Mouse (Mus musculus) brown adipose tissue, adult 24 weeks (tissue): ENCODE results near the gene Tmem238l. TPM values are rescaled to one million over a fixed set of nuclear protein-coding genes. Genes with fewer than 3 reads are reported as not detected.

Source experiments
- H3K27ac ChIP-seq: fragments of 200-500 bp; replicated peaks from 2 replicates; pipeline ENCODE4 v1.5.1; 2012; ENCODE audit warnings: low read depth, mild to moderate bottlenecking, low read length
- H3K4me1 ChIP-seq: fragments of 200-500 bp; 2 replicates; pipeline ENCODE4 v1.6.1; 2012; ENCODE audit warnings: low read length, mixed read lengths; ENCODE audit not compliant: control insufficient read depth, insufficient read depth, insufficient read length
- H3K4me3 ChIP-seq: fragments of 200-500 bp; 2 replicates; pipeline ENCODE4 v1.5.1; 2012; ENCODE audit warnings: low read depth, mild to moderate bottlenecking, low read length, moderate library complexity; ENCODE audit not compliant: insufficient read depth
- polyA plus RNA-seq: library from polyadenylated mRNA; stranded (reverse); fragments of >200 nt; gene quantifications from 2 replicates; pipeline ENCODE4 v1.2.4, GENCODE M21; 2012; ENCODE audit not compliant: missing spikeins, insufficient read depth, insufficient read length

Tmem238l gene
- polyA plus RNA-seq, result not detected in 2 replicates

DNA sequence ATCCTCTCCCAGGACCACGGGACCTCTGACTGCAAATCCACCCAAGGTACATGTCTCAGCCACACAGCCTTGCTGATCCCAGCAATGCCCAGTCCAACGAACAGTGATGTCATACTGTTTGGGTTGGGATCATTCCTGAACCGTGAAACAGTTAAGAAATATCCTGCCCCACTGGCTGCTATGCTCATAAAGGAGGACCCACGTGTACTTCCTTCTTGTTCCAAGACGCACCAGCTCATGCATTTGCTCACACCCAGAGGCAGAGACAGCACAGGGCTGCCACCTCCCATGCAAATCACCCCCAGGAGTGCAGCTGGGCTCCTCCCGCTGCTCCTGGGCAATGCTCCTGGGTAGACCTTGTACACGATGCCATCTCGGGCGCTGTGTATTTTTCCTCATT, at the start of gene Tmem238l:
Gene Tmem238l (plus strand): TSS at position 336 of the 400 bp plus-strand sequence.
- no peak within 1 kb of the TSS for H3K27ac ChIP-seq
- H3K4me1 ChIP-seq, result no peaks in the 10 kb centered on the region

DNA sequence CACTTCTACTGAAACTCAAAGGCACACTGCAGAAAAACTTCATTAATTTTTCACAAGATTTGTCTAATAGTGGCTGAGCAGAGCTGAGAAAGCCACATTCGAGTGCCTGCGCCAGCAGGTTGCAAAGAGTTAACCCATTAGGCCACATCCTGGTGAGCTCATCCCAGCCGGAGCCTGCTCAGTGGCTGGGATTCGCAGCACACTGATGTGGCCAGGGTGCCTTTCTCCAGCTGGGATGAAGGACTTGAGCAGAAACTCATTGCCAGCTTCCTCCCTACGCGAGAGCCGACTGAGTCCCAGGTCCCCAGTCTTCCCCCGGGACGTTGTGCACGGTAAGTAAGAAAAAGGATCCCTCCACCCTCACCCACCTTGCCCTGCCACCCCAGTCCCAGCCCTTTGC, 44.6 kb upstream of the Tmem238l start, which contains the start of gene Pirt:
Gene Pirt (plus strand): TSS at position 171 of the 400 bp plus-strand sequence.
- H3K27ac ChIP-seq, result no peak within 1 kb of the TSS
- no peaks in the 10 kb centered on the region for H3K4me1 ChIP-seq
- H3K4me3 ChIP-seq, result no peak within 1 kb of the TSS

More for the DNA sequence above, at the start of gene Tmem238l:
- no peak within 1 kb of the TSS for H3K4me3 ChIP-seq

DNA sequence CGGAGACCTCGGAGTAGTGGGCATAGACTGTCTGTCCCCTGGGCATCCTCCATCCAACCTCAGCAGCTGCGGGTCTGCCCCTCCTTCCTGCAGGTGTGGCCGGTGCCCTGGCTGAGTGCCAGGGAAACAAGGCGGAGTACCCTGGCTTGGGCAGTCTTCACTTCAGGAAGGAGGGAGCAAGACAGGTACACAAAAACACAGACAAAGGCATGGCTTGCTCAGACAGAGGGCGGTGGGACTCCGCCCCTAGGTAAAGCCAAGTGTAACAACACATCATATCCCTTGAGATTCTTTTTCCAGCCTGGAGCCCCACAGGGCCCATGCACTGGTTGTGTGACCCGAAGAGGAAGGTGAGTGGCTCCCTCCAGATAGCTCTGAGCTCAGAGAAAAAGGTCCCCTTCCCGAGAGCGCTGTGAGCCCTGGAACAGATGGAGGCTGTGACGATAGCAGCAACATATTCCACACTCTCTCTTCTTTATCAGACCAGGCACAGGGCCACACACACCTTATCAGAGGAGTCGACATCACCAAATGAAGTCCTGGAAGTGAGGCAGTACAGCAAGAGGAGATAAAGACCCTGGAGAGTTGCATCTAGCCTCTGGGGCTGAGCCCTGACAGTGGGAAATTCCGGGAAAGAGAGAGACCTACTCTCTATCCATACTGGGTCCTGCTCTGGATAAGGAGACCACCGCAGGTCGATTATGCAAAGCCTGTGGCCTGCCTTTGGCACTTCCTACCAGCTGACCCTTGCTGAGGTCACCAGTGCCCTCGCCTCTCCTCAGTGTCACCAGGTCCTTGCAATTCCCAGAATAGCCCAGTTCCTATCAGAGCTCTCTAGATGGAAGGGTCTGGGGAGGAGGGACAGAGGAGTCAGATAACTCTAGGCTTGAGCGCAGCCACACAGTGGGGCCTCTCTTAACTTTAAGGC, 43.6 kb upstream of the Tmem238l start:
- H3K4me3 ChIP-seq, result no peak overlapping the region
- H3K4me1 ChIP-seq, result no peaks in the 10 kb centered on the region
- no peak overlapping the region for H3K27ac ChIP-seq

DNA sequence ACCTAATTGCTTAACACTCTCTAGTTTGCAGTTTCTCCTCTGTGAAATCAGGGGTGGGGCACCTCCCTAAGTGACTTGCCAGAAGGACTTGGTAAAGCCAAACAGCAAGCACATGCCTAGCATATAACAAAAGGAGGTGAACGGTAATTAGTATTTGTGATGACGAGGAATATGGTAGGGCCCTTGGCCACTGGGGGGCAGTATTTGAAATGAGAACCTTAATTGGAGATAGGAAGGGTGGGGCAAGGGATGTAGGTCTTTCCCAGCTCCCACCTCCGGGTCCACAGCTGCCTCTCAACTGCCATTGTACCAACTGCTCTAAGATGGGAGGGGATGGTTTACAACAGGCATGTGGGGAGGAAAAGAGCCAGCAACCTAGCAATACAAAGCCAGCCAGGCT, 42.2 kb upstream of the Tmem238l start:
- H3K27ac ChIP-seq, result no peak overlapping the region
- H3K4me3 ChIP-seq, result no peak overlapping the region
- no peaks in the 10 kb centered on the region for H3K4me1 ChIP-seq

DNA sequence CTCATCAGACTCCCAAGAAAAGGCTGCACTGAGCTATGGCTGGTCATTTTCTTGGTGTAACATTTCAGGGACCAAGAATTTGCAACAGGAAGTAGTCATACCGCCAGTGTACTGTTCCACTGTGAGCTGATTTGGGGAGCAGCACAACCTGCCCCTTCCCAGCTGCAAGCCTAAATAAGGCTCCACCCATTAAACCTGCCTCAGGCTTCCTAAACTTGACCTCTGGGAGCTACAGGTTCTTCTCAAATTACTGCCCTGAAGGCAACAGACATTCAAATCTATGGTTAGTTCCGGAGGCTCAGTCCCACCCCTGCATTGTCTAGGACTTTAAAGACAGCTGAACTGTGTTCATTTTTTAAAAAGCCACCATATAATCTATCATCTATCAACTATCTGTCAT, 36.4 kb upstream of the Tmem238l start:
- no peak overlapping the region for H3K4me3 ChIP-seq
- no peak overlapping the region for H3K27ac ChIP-seq
- H3K4me1 ChIP-seq, result no peaks in the 10 kb centered on the region

DNA sequence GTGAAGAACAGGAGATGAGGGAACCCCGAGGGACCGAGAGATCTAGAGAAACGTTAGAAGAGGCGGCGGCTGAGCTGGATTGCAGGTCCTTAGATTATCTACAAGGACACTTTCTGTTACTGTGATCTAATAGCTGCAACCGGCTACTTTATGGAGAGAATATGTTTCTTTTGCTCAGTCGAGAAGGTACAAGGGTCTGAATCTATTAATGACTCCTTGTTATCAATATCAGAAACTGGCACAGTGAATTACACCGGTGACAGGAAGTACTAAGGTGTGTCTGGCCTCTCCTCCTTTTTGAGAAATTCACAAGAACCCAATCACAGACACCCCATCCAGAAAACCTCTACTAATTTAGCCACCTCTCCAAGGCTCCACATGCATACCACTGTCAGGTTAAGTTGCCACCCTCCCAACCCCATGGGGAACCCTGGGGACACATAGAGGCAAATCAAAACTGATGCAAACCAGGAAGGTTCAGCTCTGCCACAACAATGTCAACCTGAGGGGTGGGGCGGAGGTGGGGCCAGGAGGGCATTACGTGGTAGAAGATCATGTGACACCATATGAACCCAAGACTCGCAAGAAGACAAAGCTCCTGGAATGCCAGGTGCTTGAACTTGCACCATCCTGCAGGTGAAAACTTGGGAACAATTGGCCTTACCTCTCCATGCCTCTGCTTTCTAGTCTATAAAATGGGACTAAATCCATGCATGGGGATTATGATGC, 32.2 kb upstream of the Tmem238l start:
- Histone ChIP-seq H3K4me3 (no peak overlapping the region), H3K27ac (no peak overlapping the region), H3K4me1 (no peaks in the 10 kb centered on the region)

DNA sequence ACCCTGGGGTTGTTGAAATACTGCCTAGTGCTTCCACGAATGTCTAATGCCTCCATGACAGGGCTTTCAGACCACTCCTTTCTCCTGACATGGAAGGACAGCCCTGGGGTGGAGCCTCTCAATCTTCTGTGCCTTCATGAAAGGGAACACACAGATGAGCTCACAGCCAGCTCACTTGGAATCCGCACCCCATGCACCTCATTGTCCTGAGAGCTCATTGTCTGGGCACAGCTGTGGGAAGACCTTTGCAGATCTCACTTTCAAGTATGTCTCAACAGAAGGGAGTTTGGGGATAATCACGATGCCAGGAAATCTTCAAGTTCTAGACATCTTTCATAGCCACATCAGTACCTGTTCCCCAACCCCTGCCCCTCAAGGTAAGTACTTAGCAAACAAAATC, 28.1 kb upstream of the Tmem238l start:
- Histone ChIP-seq H3K4me3 (no peak overlapping the region), H3K4me1 (no peaks in the 10 kb centered on the region), H3K27ac (no peak overlapping the region)

DNA sequence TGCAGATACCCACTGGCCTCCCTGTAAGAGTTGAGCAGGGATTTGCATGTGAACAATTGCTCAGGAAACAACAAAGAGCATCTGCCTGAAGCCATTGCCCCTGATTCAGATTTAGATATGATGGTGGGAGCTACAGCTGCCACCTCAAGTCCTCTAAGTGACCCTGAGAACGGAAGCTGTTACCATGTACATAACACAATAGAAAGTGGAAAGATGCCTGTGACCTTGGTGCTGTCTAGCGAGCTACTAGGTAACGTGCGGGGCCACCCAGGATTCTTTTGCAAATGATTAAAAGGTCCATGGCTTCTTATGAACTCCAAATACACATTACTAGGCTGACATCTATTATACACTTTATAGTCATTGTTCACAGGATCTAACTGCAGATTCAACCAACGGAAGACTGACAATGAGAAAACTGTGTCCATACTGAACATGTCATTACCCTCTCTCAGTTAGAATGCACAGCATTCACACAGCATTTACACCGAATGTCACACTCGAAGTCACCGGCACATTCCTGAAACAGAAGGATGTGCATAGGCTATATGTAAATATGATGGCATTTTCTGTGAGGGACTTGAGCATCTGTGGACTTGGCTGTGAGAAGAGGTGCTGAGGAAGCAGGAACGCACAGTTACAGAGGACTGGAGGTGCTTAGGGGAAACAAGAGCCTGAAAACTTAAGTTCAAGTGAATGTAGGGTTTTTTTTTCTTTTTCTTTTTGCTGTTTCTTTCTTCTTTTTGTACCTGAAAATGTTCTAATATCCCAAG, 23.4 kb upstream of the Tmem238l start:
- H3K27ac ChIP-seq, result no peak overlapping the region
- no peaks in the 10 kb centered on the region for H3K4me1 ChIP-seq
- H3K4me3 ChIP-seq, result no peak overlapping the region

DNA sequence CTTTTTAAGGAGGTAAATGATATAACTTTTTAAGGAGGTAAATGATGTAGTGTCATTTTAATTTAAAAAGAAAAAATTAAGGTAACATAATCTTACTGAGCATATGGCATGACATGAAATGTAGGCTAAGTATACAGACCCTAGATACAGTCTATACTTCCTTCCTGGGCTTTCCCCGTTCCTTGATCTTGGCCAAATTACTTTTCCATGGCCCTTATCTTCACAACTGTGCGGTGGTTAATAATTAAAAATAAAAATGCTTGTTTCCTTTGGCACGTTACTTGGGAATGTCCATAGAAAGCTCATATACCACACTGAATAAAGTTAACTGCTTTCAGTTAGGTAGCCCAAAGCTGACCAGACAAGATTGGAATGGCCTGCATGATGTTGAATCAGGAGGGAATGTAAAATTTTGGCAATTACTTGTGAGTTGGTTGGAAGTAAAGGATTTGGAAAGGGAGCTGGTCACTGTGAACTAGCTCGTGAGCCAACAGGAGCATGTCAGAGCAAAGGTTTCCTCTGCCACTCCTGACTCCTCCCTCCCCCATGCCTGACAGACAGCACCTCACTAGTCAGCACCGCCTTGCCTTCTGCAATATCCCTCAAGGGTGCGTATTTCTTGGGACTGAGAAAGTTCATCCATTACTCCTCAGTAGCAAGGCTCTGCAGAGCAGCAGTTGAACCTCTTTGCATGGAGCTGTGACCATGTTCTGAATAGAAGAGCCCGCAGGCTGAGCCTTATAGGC, 21.8 kb upstream of the Tmem238l start:
- no peak overlapping the region for H3K27ac ChIP-seq
- no peak overlapping the region for H3K4me3 ChIP-seq
- no peaks in the 10 kb centered on the region for H3K4me1 ChIP-seq

DNA sequence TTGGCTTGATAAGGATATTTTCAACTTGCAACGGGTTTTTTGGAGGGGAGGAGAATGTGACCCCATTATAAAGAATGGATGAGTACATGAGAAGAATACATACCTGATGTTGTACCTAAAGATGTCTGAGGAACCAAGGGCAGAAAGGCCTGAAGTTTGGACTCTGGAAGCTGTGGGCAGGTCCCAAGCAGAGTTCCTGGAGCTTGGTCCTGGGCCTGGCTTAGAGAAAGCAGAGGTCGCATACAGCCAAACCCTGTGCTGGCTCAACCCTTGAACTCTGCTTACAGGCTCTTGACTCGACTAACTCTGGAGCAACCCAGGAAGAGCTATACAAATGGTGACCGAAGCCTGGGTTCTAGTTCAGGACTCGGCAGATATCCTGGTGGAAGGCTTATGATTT, 14.4 kb upstream of the Tmem238l start:
- Histone ChIP-seq H3K4me1 (no peaks in the 10 kb centered on the region), H3K4me3 (no peak overlapping the region), H3K27ac (no peak overlapping the region)

DNA sequence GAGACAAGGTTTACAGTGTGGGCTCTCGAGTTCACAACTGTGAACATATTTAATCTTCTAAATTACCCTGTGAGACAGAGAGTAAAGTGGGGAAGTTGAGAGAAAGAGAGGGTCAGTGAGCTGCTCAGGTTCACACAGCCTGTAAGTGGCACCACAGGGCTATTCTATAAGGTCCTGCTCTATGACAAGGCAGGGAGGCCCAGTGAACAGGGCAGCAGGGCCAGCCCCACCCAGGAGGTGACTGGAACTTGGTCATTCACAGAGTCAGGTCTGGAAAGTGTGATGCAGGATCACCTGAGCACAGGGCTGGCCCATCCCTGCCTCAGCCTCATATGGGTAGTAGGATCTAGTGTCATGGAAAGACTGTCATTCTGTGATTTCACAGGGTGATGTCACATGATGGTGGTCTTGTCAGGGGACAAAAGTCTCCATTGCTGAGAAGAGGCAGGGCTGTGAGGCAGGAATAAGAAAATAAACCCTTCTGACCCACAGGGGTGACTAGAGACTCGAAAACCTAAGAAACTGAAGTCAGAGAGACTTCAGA, 11.1 kb upstream of the Tmem238l start:
- no peak overlapping the region for H3K4me3 ChIP-seq
- H3K4me1 ChIP-seq, result no peaks in the 10 kb centered on the region
- no peak overlapping the region for H3K27ac ChIP-seq

DNA sequence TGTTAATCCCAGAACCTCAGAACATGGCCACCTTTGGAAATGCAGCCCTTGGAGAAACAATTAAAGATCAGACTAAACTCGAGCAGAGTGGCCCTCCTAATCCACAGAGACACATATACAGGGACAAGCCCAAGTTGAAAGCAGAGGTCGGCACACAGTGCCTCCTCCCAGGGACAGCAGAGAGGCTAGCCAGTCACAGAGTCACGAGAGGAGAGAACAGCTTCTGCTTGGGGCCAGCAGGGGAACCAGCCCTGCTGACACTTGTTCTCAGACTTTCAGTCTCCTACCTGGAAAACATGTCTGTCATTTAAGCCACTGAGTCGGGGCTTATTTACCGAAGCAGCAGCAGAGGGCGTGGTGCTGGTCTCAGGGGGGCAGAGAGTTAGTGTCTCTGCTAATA, 9.9 kb upstream of the Tmem238l start:
- no peak overlapping the region for H3K4me3 ChIP-seq
- H3K27ac ChIP-seq, result no peak overlapping the region
- no peaks in the 10 kb centered on the region for H3K4me1 ChIP-seq

DNA sequence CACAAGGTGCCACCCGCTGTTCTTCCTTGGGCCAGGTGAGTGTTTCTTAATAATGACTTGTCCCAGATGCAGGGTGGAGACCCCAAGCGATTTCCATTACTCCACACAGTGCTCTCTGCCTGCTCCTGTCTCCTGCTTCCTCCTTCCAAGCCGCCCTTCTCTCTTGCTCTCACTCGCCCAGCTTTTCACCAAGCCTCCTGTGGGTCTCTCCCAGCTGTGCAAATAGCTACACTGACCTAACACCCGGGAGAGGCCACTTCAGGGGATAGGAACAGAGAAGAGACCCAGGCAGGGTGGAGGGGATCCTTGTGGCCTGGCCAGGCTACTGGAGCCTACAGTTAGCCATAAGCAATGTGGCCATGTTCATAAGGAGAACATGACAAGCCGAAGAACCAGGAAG, 9.5 kb upstream of the Tmem238l start:
- Histone ChIP-seq H3K4me1 (no peaks in the 10 kb centered on the region), H3K27ac (no peak overlapping the region), H3K4me3 (no peak overlapping the region)

DNA sequence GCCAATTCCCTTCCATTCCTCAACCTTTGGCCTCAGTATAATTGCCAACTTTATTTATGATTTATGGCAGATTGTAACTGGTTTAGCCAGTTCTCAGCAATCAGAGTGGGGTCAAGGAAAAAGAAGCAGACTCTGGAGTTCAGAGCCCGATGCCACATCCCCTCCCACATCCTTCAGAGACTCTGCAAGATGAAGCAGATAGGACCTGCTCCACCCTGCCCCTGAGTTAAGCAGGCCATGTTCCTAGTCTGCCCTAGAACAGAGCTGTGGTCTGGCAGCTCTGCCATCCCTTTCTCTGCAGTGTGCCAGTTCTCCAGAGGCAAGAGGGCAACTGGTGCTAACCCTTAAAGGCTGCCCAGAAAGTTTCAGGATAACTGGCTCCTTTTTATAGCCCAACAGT, 4.4 kb downstream of the Tmem238l start:
- H3K4me1 ChIP-seq, result no peaks in the 10 kb centered on the region
- H3K4me3 ChIP-seq, result no peak overlapping the region
- no peak overlapping the region for H3K27ac ChIP-seq
